Mouse (Mus musculus): ENCODE data around the gene Gm20696. TPM values are rescaled to one million over a fixed set of nuclear protein-coding genes. Genes with fewer than 3 reads are reported as not detected.

Gm20696 gene
- polyA plus RNA-seq, 1 experiment from 2014 or later, result 1.7 TPM

GRCm38 (mm10) chr6:99511862-99512261 is 154.7 kb downstream of the Gm20696 start:
- ATAC-seq (ENCODE audit: extremely low read depth, insufficient number of reproducible peaks, low FRiP score, low TSS enrichment), result no peak
- Histone ChIP-seq H3K4me3 (peak overlapping the region; percentile 22; the same call in 1 of the 2 replicates), H3K4me2 (peak overlapping the region; percentile 61), H3K36me3 (0 out of 2 replicates have a peak, but pooled peaks cover 6% of the 10 kb centered on the region), H3K27me3 (replicated peaks) (no peaks in the 10 kb centered on the region), H3K9ac (peak overlapping the region; percentile 68), H3K9me3 (no peaks in the 10 kb centered on the region), H3K27ac (replicated peaks) (peak overlapping the region; percentile 55), H3K4me1 (peaks cover 37% of the 10 kb centered on the region)
- WGBS, result 14% methylated on average over 6 of the region's 6 CpGs

DNA sequence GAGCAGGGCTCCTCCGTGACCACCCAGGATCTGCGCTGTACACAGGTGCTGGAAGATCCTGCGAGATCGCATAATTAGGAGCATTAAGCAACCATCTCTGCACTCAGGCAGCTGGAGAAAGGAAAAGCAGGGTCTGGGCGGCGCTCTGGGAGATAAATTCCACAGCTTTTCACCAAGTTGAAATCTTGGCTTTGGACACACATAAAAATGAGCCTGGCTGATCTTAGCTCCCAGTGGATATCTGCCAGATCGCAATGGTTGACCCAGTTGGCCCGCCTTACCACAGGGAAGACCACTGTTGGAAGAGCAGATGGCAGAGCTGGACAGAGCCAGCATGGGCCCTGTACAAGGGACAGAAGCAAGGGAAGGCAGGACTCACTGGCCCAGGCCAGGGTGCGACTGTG is 157.4 kb downstream of the Gm20696 start:
- H3K4me1 ChIP-seq, result peaks cover 37% of the 10 kb centered on the region
- H3K27me3 ChIP-seq (replicated peaks), result no peaks in the 10 kb centered on the region
- no peak for ATAC-seq (ENCODE audit: extremely low read depth, insufficient number of reproducible peaks, low FRiP score, low TSS enrichment)
- peaks cover 28% of the 10 kb centered on the region for H3K36me3 ChIP-seq
- H3K27ac ChIP-seq (replicated peaks), result no peak overlapping the region
- no peaks in the 10 kb centered on the region for H3K9me3 ChIP-seq
- H3K9ac ChIP-seq, result no peak overlapping the region
- no peak overlapping the region for H3K4me3 ChIP-seq
- no peak overlapping the region for H3K4me2 ChIP-seq
- 77% methylated on average over 9 of the region's 9 CpGs for WGBS

DNA sequence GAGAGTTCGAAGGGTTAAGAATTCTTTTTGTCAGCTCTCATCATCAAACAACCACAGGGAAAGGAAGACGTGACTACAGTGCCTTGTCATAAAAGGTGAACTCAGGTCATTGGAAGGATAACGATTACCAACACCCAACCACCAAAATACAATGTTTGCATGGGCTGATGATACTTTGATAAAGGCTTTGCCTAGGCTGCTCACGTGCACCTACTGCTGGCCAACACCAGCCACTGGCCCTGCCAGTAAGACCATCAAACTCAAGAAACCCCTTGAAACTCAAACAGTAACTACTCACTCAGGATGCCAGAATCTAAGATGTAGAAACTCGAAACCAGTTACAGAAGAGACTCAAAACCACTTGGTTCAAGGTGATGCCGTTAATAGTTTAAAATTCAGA is 159.8 kb downstream of the Gm20696 start:
- WGBS, result 78% methylated on average over 6 of the region's 6 CpGs
- H3K4me1 ChIP-seq, result peaks cover 32% of the 10 kb centered on the region
- ATAC-seq (ENCODE audit: extremely low read depth, insufficient number of reproducible peaks, low FRiP score, low TSS enrichment), result no peak
- no peaks in the 10 kb centered on the region for H3K9me3 ChIP-seq
- H3K27me3 ChIP-seq (replicated peaks), result no peaks in the 10 kb centered on the region
- peaks cover 34% of the 10 kb centered on the region for H3K36me3 ChIP-seq
- no peak overlapping the region for H3K4me2 ChIP-seq
- no peak overlapping the region for H3K27ac ChIP-seq (replicated peaks)
- H3K9ac ChIP-seq, result no peak overlapping the region
- H3K4me3 ChIP-seq, result no peak overlapping the region

- no peak overlapping the region for H3K27ac ChIP-seq (replicated peaks)
- peaks cover 11% of the 10 kb centered on the region for H3K4me1 ChIP-seq
- no peaks in the 10 kb centered on the region for H3K9me3 ChIP-seq
- peaks cover 34% of the 10 kb centered on the region for H3K36me3 ChIP-seq
- H3K9ac ChIP-seq, result no peak overlapping the region
- H3K27me3 ChIP-seq (replicated peaks), result no peaks in the 10 kb centered on the region
- no peak overlapping the region for H3K4me2 ChIP-seq
- ATAC-seq (ENCODE audit: extremely low read depth, insufficient number of reproducible peaks, low FRiP score, low TSS enrichment), result no peak
- whole genome bisulfite sequencing, result 82% methylated on average over 1 of the region's 1 CpGs
- H3K4me3 ChIP-seq, result no peak overlapping the region
These were observed 162.9 kb downstream of the Gm20696 start for GRCm38 (mm10) chr6:99503741-99504140.

GRCm38 (mm10) chr6:99502727-99503126 is 163.9 kb downstream of the Gm20696 start:
- Histone ChIP-seq H3K4me1 (peaks cover 11% of the 10 kb centered on the region; the same call in 1 of the 2 replicates), H3K36me3 (peaks cover 34% of the 10 kb centered on the region), H3K27me3 (replicated peaks) (no peaks in the 10 kb centered on the region), H3K9ac (no peak overlapping the region), H3K9me3 (no peaks in the 10 kb centered on the region), H3K27ac (replicated peaks) (no peak overlapping the region), H3K4me2 (no peak overlapping the region), H3K4me3 (no peak overlapping the region)
- ATAC-seq (ENCODE audit: extremely low read depth, insufficient number of reproducible peaks, low FRiP score, low TSS enrichment), result no peak
- 79% methylated on average over 2 of the region's 2 CpGs for WGBS

- Histone ChIP-seq H3K27me3 (replicated peaks) (no peaks in the 10 kb centered on the region), H3K9ac (no peak overlapping the region), H3K4me3 (no peak overlapping the region), H3K4me1 (peaks cover 11% of the 10 kb centered on the region; the same call in 1 of the 2 replicates), H3K4me2 (no peak overlapping the region), H3K9me3 (no peaks in the 10 kb centered on the region), H3K27ac (replicated peaks) (no peak overlapping the region), H3K36me3 (peaks cover 30% of the 10 kb centered on the region)
- WGBS, result 80% methylated on average over 6 of the region's 6 CpGs
- no peak for ATAC-seq (ENCODE audit: extremely low read depth, insufficient number of reproducible peaks, low FRiP score, low TSS enrichment)
These were observed 164.3 kb downstream of the Gm20696 start for GRCm38 (mm10) chr6:99502314-99502713.

DNA sequence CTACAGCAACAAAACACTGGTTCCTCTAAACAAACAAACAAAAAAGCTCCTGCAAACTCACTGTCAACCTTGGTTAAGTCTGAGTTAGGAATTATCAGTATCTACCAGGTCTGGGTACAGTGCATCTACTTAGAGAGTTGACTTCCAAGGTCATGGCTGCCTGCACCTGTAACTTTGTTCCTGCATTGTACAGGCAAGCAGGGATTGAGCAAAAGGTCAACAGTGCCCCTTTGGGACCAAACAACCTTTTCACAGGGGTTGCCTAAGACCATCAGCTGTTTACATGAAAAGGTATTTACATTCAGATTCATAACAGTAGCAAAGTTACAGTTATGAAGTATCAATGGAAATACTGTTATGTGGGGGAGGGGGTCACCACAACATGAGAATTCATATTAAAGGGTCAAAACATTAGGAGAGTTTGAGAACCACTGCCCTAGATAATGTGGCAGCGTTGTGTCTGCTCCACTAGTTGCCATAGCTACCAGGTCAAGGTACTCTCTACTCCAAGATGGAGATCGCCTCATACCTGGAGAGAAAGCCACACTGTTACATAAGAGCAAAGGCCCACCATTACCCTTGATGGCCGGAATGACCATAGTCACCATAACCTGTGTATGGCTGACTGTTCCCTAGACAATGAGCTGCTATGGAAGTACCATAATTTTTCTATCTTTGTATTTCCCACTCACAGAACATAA is 165.9 kb downstream of the Gm20696 start:
- Histone ChIP-seq H3K27me3 (replicated peaks) (no peaks in the 10 kb centered on the region), H3K4me2 (no peak overlapping the region), H3K27ac (replicated peaks) (no peak overlapping the region), H3K4me1 (peaks cover 26% of the 10 kb centered on the region), H3K9me3 (no peaks in the 10 kb centered on the region), H3K36me3 (peaks cover 18% of the 10 kb centered on the region), H3K4me3 (no peak overlapping the region), H3K9ac (no peak overlapping the region)
- no peak for ATAC-seq (ENCODE audit: extremely low read depth, insufficient number of reproducible peaks, low FRiP score, low TSS enrichment)
- 85% methylated on average over 3 of the region's 3 CpGs for whole genome bisulfite sequencing

DNA sequence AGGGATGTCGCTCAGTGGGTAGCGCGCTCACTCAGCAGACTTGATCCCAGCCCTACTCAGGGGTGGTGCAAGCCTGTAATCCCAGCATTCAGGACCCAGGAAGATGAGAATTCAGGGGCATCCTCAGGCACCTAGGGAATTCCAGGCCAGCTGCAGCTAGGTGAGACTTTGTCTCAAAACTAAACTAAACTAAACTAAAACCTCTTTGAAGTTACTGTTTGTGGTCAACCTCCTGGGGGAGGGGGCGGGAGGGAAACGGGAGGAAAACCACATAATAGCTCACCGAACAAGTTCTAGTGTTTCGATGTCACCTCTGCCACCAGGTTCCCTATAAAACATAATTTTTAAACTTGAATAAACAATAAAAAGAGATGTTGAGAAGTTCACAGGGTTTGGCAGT is 168.5 kb downstream of the Gm20696 start:
- no peak overlapping the region for H3K27ac ChIP-seq (replicated peaks)
- no peaks in the 10 kb centered on the region for H3K9me3 ChIP-seq
- no peak overlapping the region for H3K9ac ChIP-seq
- WGBS, result 80% methylated on average over 7 of the region's 7 CpGs
- no peaks in the 10 kb centered on the region for H3K36me3 ChIP-seq
- ATAC-seq (ENCODE audit: extremely low read depth, insufficient number of reproducible peaks, low FRiP score, low TSS enrichment), result no peak
- H3K4me2 ChIP-seq, result no peak overlapping the region
- H3K4me1 ChIP-seq, result peaks cover 26% of the 10 kb centered on the region
- H3K4me3 ChIP-seq, result no peak overlapping the region
- H3K27me3 ChIP-seq (replicated peaks), result no peaks in the 10 kb centered on the region

DNA sequence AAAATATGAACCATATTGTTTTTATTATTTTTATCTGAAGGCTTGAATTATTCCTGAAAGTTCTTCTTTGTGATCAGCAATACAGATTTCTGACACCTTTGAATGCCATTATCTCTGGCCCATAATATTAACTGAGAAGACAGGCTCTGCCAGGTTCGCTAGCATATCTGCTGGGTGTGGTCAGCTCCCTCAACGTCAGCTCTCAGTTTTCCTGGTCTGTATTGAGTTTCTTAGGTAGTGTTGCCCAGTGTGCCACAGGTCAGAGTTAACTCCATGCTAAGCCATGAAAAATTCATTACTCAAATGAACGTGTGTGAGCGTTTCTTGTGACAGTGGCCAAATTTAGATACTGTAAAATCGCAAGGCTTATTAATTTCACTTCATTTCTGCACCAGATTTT is 170.5 kb downstream of the Gm20696 start:
- no peak overlapping the region for H3K9ac ChIP-seq
- no peaks in the 10 kb centered on the region for H3K36me3 ChIP-seq
- no peak overlapping the region for H3K4me2 ChIP-seq
- no peak for ATAC-seq (ENCODE audit: extremely low read depth, insufficient number of reproducible peaks, low FRiP score, low TSS enrichment)
- 60% methylated on average over 5 of the region's 5 CpGs for WGBS
- no peaks in the 10 kb centered on the region for H3K9me3 ChIP-seq
- H3K27me3 ChIP-seq (replicated peaks), result no peaks in the 10 kb centered on the region
- H3K27ac ChIP-seq (replicated peaks), result no peak overlapping the region
- no peak overlapping the region for H3K4me3 ChIP-seq
- peaks cover 36% of the 10 kb centered on the region for H3K4me1 ChIP-seq

DNA sequence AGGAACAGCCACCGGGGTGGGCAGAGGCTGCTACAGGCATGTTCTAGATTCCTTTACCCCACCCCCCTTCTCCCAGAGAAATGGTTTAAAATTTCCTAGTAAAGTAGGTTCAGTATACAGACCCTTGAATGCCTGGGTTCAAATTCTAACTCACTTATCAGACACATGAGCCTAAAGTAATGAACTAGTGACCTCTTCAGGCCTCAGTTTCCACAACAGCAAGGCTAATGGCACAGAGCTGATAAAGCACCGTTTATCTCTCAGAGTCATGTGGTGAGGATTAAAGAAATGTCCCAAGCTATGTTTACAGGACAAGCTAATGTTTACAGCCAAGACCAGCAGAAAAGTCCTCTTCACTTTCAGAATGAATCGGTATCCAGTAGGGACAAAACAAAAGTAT is 173.7 kb downstream of the Gm20696 start:
- Histone ChIP-seq H3K9me3 (no peaks in the 10 kb centered on the region), H3K4me1 (peaks cover 54% of the 10 kb centered on the region), H3K4me3 (no peak overlapping the region), H3K4me2 (no peak overlapping the region), H3K27me3 (replicated peaks) (no peaks in the 10 kb centered on the region), H3K27ac (replicated peaks) (no peak overlapping the region), H3K36me3 (no peaks in the 10 kb centered on the region; the same call in 1 of the 2 replicates), H3K9ac (no peak overlapping the region)
- WGBS, result 11% methylated on average over 3 of the region's 3 CpGs
- ATAC-seq (ENCODE audit: extremely low read depth, insufficient number of reproducible peaks, low FRiP score, low TSS enrichment), result no peak

GRCm38 (mm10) chr6:99491979-99492544 is 174.5 kb downstream of the Gm20696 start:
- H3K27me3 ChIP-seq (replicated peaks), result no peaks in the 10 kb centered on the region
- WGBS, result 65% methylated on average over 6 of the region's 6 CpGs
- no peak overlapping the region for H3K27ac ChIP-seq (replicated peaks)
- H3K4me2 ChIP-seq, result no peak overlapping the region
- no peak overlapping the region for H3K9ac ChIP-seq
- ATAC-seq (ENCODE audit: extremely low read depth, insufficient number of reproducible peaks, low FRiP score, low TSS enrichment), result no peak
- H3K36me3 ChIP-seq, result no peaks in the 10 kb centered on the region; the same call in 1 of the 2 replicates
- peaks cover 58% of the 10 kb centered on the region for H3K4me1 ChIP-seq
- no peaks in the 10 kb centered on the region for H3K9me3 ChIP-seq
- H3K4me3 ChIP-seq, result no peak overlapping the region

DNA sequence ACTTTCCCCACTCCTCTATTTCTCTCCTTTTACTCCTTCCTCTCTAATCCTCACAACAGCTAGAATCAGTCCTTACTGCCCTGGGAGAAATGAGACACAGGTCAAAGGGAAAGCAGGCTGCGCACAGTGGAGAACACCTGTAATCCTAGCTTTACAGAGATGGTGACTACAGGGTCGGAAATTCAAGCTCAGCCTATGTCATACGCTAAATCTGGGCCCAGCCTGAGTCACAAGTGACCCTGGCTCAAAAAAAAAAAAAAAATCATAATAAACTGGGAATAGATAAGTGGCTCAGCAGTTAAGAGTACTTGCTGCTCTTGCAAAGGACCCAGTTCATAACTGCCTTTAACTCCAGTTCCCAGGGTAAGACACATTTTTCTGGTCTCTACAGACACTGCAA is 175.5 kb downstream of the Gm20696 start:
- WGBS, result 58% methylated on average over 3 of the region's 3 CpGs
- Histone ChIP-seq H3K9ac (0 out of 2 replicates have a peak overlapping the region, but pooled peaks have one; percentile 20), H3K36me3 (no peaks in the 10 kb centered on the region; the same call in 1 of the 2 replicates), H3K4me2 (no peak overlapping the region), H3K27ac (replicated peaks) (no peak overlapping the region), H3K27me3 (replicated peaks) (no peaks in the 10 kb centered on the region), H3K9me3 (no peaks in the 10 kb centered on the region), H3K4me1 (peaks cover 50% of the 10 kb centered on the region), H3K4me3 (no peak overlapping the region)
- no peak for ATAC-seq (ENCODE audit: extremely low read depth, insufficient number of reproducible peaks, low FRiP score, low TSS enrichment)

Measured in heart, embryonic 13.5 days (tissue).